Mouse (Mus musculus) limb, embryonic 11.5 days (tissue): Measurements from ENCODE around the gene Nos1. TPM values are rescaled to one million over a fixed set of nuclear protein-coding genes. Genes with fewer than 3 reads are reported as not detected.

ENCODE experiments used
- ATAC-seq: fragments of 200-750 bp; cut with Nextera tagmentation; 2 replicates; pipeline ENCODE4 v1.8.0; 2017; ENCODE audit warnings: low read depth; ENCODE audit not compliant: insufficient number of reproducible peaks, low FRiP score, low TSS enrichment
- DNase-seq: peaks from one replicate; pipeline ENCODE4 v3.0.0-alpha.2; 2015; ENCODE audit warnings: low spot score
- H3K27ac ChIP-seq: fragments of 300-500 bp; sonication (generic); replicated peaks from 2 replicates; pipeline ENCODE4 v1.5.1; 2014; ENCODE audit warnings: low read depth, mild to moderate bottlenecking, low read length
- H3K27me3 ChIP-seq: fragments of 300-500 bp; sonication (generic); 2 replicates; pipeline ENCODE4 v1.6.1; 2014; ENCODE audit warnings: mild to moderate bottlenecking, low read length, mixed read lengths; ENCODE audit not compliant: control insufficient read depth, insufficient read depth
- H3K36me3 ChIP-seq: fragments of 300-500 bp; sonication (generic); 2 replicates; pipeline ENCODE4 v1.6.1; 2014; ENCODE audit warnings: mild to moderate bottlenecking, low read length, moderate library complexity, mixed read lengths; ENCODE audit not compliant: control insufficient read depth, insufficient read depth
- H3K4me1 ChIP-seq: fragments of 300-500 bp; sonication (generic); 2 replicates; pipeline ENCODE4 v1.6.1; 2014; ENCODE audit warnings: low read length, mixed read lengths; ENCODE audit not compliant: control insufficient read depth, insufficient read depth
- H3K4me2 ChIP-seq: fragments of 300-500 bp; sonication (generic); 2 replicates; pipeline ENCODE4 v1.6.1; 2014; ENCODE audit warnings: low read depth, mild to moderate bottlenecking, moderate library complexity; ENCODE audit not compliant: severe bottlenecking
- H3K4me3 ChIP-seq: fragments of 300-500 bp; sonication (generic); 2 replicates; pipeline ENCODE4 v1.5.1; 2014; ENCODE audit warnings: low read depth, low read length
- H3K9ac ChIP-seq: fragments of 300-500 bp; sonication (generic); 2 replicates; pipeline ENCODE4 v1.6.1; 2014; ENCODE audit warnings: mild to moderate bottlenecking, low read length
- H3K9me3 ChIP-seq: fragments of 300-500 bp; sonication (generic); 2 replicates; pipeline ENCODE4 v1.6.1; 2016; ENCODE audit warnings: low read length; ENCODE audit not compliant: control insufficient read depth
- WGBS: fragments of 180-500 bp; shearing (Covaris S2); extraction: QIAGEN DNeasy Blood & Tissue Kit; methylation state at CpG from one replicate; pipeline ENCODE4 v1.1.7; 2014; 5-methylcytosine and 5-hydroxymethylcytosine counted together
- polyA plus RNA-seq: library from polyadenylated mRNA; unstranded; fragments of >200 nt; fragmentation: Nextera tagmentation; extraction: Ambion mirVana; gene quantifications from 2 replicates; pipeline ENCODE4 v1.2.1, GENCODE M21; 2014

Nos1 gene
- polyA plus RNA-seq = 0.12 and 0.18 TPM in 2 replicates

GRCm38 (mm10) chr5:117780681-117781080 is at the start of gene Nos1:
Nos1 (plus strand) TSS chr5:117781032.
- H3K27ac ChIP-seq = no peak within 1 kb of the TSS
- ATAC-seq (peak; percentile 72), DNase-seq (peak; percentile 69)
- H3K27me3 ChIP-seq = no peaks in the 10 kb centered on the region
- 5% methylated on average over 10 of the region's 10 CpGs for WGBS
- H3K4me3 ChIP-seq = no peak within 1 kb of the TSS
- H3K4me2 ChIP-seq = 0 out of 2 replicates have a peak within 1 kb of the TSS, but pooled peaks have one; percentile 8
- H3K9me3 ChIP-seq = no peaks in the 10 kb centered on the region
- no peaks in the 10 kb centered on the region for H3K36me3 ChIP-seq
- H3K9ac ChIP-seq = no peak within 1 kb of the TSS
- peaks cover 8% of the 10 kb centered on the region for H3K4me1 ChIP-seq

GRCm38 (mm10) chr5:117731311-117731710 is 49.5 kb upstream of the Nos1 start:
- no peaks in the 10 kb centered on the region for H3K27me3 ChIP-seq
- DNase-seq (no peak), ATAC-seq (no peak)
- H3K9ac ChIP-seq = no peak overlapping the region; the same call in 1 of the 2 replicates
- H3K27ac ChIP-seq = no peak overlapping the region
- no peak overlapping the region for H3K4me3 ChIP-seq
- WGBS = 80% methylated on average over 6 of the region's 6 CpGs
- no peak overlapping the region for H3K4me2 ChIP-seq
- H3K4me1 ChIP-seq = no peaks in the 10 kb centered on the region
- H3K9me3 ChIP-seq = no peaks in the 10 kb centered on the region
- H3K36me3 ChIP-seq = no peaks in the 10 kb centered on the region

GRCm38 (mm10) chr5:117744654-117745178 is 36.1 kb upstream of the Nos1 start:
- H3K9me3 ChIP-seq = no peaks in the 10 kb centered on the region
- 0 out of 2 replicates have a peak, but pooled peaks cover under 1% of the 10 kb centered on the region for H3K4me1 ChIP-seq
- no peak overlapping the region for H3K9ac ChIP-seq
- no peaks in the 10 kb centered on the region for H3K36me3 ChIP-seq
- DNase-seq = no peak
- no peak overlapping the region for H3K27ac ChIP-seq
- H3K4me2 ChIP-seq = no peak overlapping the region
- no peaks in the 10 kb centered on the region for H3K27me3 ChIP-seq
- 76% methylated on average over 11 of the region's 11 CpGs for WGBS
- ATAC-seq = no peak
- no peak overlapping the region for H3K4me3 ChIP-seq

GRCm38 (mm10) chr5:117749353-117749752 is 31.5 kb upstream of the Nos1 start:
- Histone ChIP-seq H3K36me3 (no peaks in the 10 kb centered on the region), H3K27ac (no peak overlapping the region), H3K4me1 (0 out of 2 replicates have a peak, but pooled peaks cover 2% of the 10 kb centered on the region), H3K27me3 (no peaks in the 10 kb centered on the region), H3K4me3 (no peak overlapping the region), H3K9me3 (no peaks in the 10 kb centered on the region), H3K9ac (no peak overlapping the region), H3K4me2 (no peak overlapping the region)
- 13% methylated on average over 5 of the region's 5 CpGs for WGBS
- ATAC-seq (no peak), DNase-seq (peak; percentile 26)

GRCm38 (mm10) chr5:117757696-117758482 is 22.9 kb upstream of the Nos1 start:
- 37% methylated on average over 12 of the region's 12 CpGs for WGBS
- Histone ChIP-seq H3K9ac (no peak overlapping the region), H3K27ac (no peak overlapping the region), H3K4me2 (no peak overlapping the region), H3K4me1 (no peaks in the 10 kb centered on the region), H3K4me3 (no peak overlapping the region), H3K27me3 (no peaks in the 10 kb centered on the region), H3K36me3 (no peaks in the 10 kb centered on the region), H3K9me3 (no peaks in the 10 kb centered on the region)
- DNase-seq (no peak), ATAC-seq (no peak)

GRCm38 (mm10) chr5:117761181-117761832 is 19.5 kb upstream of the Nos1 start:
- H3K27ac ChIP-seq = no peak overlapping the region
- no peaks in the 10 kb centered on the region for H3K4me1 ChIP-seq
- H3K27me3 ChIP-seq = no peaks in the 10 kb centered on the region
- no peak for ATAC-seq
- no peak overlapping the region for H3K4me2 ChIP-seq
- WGBS = 76% methylated on average over 9 of the region's 9 CpGs
- no peak for DNase-seq
- H3K4me3 ChIP-seq = no peak overlapping the region
- no peaks in the 10 kb centered on the region for H3K36me3 ChIP-seq
- H3K9ac ChIP-seq = no peak overlapping the region
- H3K9me3 ChIP-seq = no peaks in the 10 kb centered on the region

- Histone ChIP-seq H3K9ac (no peak overlapping the region), H3K27me3 (no peaks in the 10 kb centered on the region), H3K27ac (no peak overlapping the region), H3K4me3 (no peak overlapping the region), H3K9me3 (no peaks in the 10 kb centered on the region), H3K4me1 (no peaks in the 10 kb centered on the region), H3K36me3 (no peaks in the 10 kb centered on the region), H3K4me2 (no peak overlapping the region)
- 87% methylated on average over 9 of the region's 9 CpGs for WGBS
- ATAC-seq (no peak), DNase-seq (no peak)
These were observed 16.3 kb upstream of the Nos1 start for GRCm38 (mm10) chr5:117764496-117764895.

- Histone ChIP-seq H3K4me3 (no peak overlapping the region), H3K9me3 (no peaks in the 10 kb centered on the region), H3K27me3 (no peaks in the 10 kb centered on the region), H3K27ac (no peak overlapping the region), H3K9ac (no peak overlapping the region), H3K36me3 (no peaks in the 10 kb centered on the region), H3K4me2 (no peak overlapping the region), H3K4me1 (peaks cover 8% of the 10 kb centered on the region)
- WGBS = 70% methylated on average over 11 of the region's 11 CpGs
- DNase-seq (no peak), ATAC-seq (no peak)
These were observed 1.7 kb upstream of the Nos1 start for GRCm38 (mm10) chr5:117779175-117779574.
